Comparison of ENCODE assay signal across 17 mouse cellular contexts in the genomic region with DNA sequence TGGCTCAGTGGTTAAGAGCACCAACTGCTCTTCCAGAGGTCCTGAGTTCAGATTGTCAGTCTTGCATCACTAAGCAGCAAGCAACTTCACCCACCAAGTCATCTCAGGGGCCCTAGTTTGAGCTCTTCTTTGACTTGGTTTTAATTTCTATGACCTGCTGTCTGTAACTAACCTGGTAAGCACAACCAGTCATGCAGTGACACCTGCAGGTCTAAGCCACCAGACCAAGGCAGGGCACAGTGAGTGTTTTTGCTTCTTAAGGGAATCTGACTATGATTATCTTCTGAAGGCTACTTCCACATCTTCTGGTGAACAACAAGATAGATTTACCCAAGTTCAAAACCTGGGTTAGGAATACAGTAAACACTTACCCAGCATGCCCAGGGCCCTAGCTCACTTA. TPM values are rescaled to one million over a fixed set of nuclear protein-coding genes. Genes with fewer than 3 reads are reported as not detected.
A peak's percentile ranks its signal among the peaks of the same experiment; 100 is the strongest.
DNase-seq lines count a peak whose midpoint lies in the region; ATAC-seq and TF ChIP-seq lines count a peak whose summit lies in the region.
"Had no signal": no experiment of that assay in that cellular context is flagged by ENCODE, and none has a peak within 500 bp of the region (broad histone marks: within the 10 kb centered on the region; RNA-seq: fewer than 3 reads in every experiment).

No protein-coding gene starts in this region.

- TF ChIP-seq CTCF in liver, embryonic 14.5 days (IDR thresholded peaks at IDR 0.05; ENCODE audit: low read depth), result peak; percentile 26; the same call in 1 of the 2 replicates
- TF ChIP-seq CTCF in ES-Bruce4 (IDR thresholded peaks at IDR 0.05; ENCODE audit: low read depth, low read length), result peak; percentile 13

- H3K4me2 ChIP-seq in liver, embryonic 14.5 days (ENCODE audit: low read depth), result no peak overlapping the region
- no peak overlapping the region for H3K4me2 ChIP-seq in liver, embryonic 16.5 days (ENCODE audit: low read depth, low read length)
- H3K4me2 ChIP-seq in heart, embryonic 11.5 days, result no peak overlapping the region
- H3K4me2 ChIP-seq: lung, embryonic 14.5 days; midbrain, embryonic 11.5 days; neural tube, embryonic 12.5 days had no signal

- H3K4me3 ChIP-seq in liver, embryonic 14.5 days (ENCODE audit: insufficient read depth in 1 of 2, low read depth in 2 of 2, low read length in 2 of 2), result no peak overlapping the region
- no peak overlapping the region for H3K4me3 ChIP-seq in ES-Bruce4 (ENCODE audit: low read depth, low read length)
- H3K4me3 ChIP-seq in liver, embryonic 16.5 days (ENCODE audit: low read depth, low read length), result no peak overlapping the region
- H3K4me3 ChIP-seq in heart, embryonic 11.5 days (ENCODE audit: low read depth, low read length), result no peak overlapping the region
- H3K4me3 ChIP-seq: neural tube, embryonic 12.5 days had no signal

- peak; percentile 31 for DNase-seq in kidney, adult 11 months
- no peak for DNase-seq in kidney, adult 18-20 months
- no peak for DNase-seq in liver, embryonic 14.5 days (ENCODE audit: low read depth in 3 of 3, low spot score in 3 of 3)
- no peak for DNase-seq in liver
- DNase-seq: adrenal gland, postnatal 14 days; cerebellum, adult 11 months; cerebellum, postnatal 14 days; embryo, embryonic 11 days; heart, postnatal 36 days; lung, embryonic 14.5 days; thymus, postnatal 14 days had no signal

- H3K36me3 ChIP-seq in liver, embryonic 14.5 days (replicated peaks; ENCODE audit: control insufficient read depth, insufficient read depth, low read depth), result no peaks in the 10 kb centered on the region
- no peaks in the 10 kb centered on the region for H3K36me3 ChIP-seq in ES-Bruce4 (ENCODE audit: control insufficient read depth, insufficient read depth, low read length, poor library complexity, severe bottlenecking)
- H3K36me3 ChIP-seq in liver, embryonic 16.5 days (ENCODE audit: control insufficient read depth, insufficient read depth), result no peaks in the 10 kb centered on the region
- H3K36me3 ChIP-seq in heart, embryonic 11.5 days (ENCODE audit: control insufficient read depth, insufficient read depth, low read length), result no peaks in the 10 kb centered on the region
- H3K36me3 ChIP-seq: neural tube, embryonic 12.5 days had no signal

- no peak for ATAC-seq in liver, embryonic 14.5 days (ENCODE audit: insufficient read depth)
- no peak for ATAC-seq in liver, embryonic 16.5 days (ENCODE audit: low read depth)
- no peak for ATAC-seq in heart, embryonic 11.5 days (replicated peaks; ENCODE audit: insufficient number of reproducible peaks, low FRiP score, low TSS enrichment)
- ATAC-seq: hindbrain, embryonic 16.5 days had no signal

- H3K27ac ChIP-seq in liver, embryonic 14.5 days, result no peak overlapping the region
- no peak overlapping the region for H3K27ac ChIP-seq in ES-Bruce4 (ENCODE audit: insufficient read depth, low read length)
- 0 out of 2 replicates have a peak overlapping the region, but pooled peaks have one; percentile 53 for H3K27ac ChIP-seq in liver, embryonic 16.5 days (ENCODE audit: low read length)
- no peak overlapping the region for H3K27ac ChIP-seq in heart, embryonic 11.5 days (ENCODE audit: low read depth, low read length)
- H3K27ac ChIP-seq: neural tube, embryonic 12.5 days had no signal

- TF ChIP-seq EP300 in liver, embryonic 14.5 days (IDR thresholded peaks at IDR 0.05; ENCODE audit: low read depth), result no peak
- no peak for TF ChIP-seq EP300 in ES-Bruce4 (IDR thresholded peaks at IDR 0.05; ENCODE audit: insufficient read depth, low read depth, low read length)

- no peak overlapping the region for H3K9ac ChIP-seq in liver, embryonic 14.5 days (replicated peaks)
- H3K9ac ChIP-seq in ES-Bruce4 (ENCODE audit: low read depth, poor library complexity, severe bottlenecking), result no peak overlapping the region
- no peak overlapping the region for H3K9ac ChIP-seq in liver, embryonic 16.5 days (ENCODE audit: low read depth, low read length)
- H3K9ac ChIP-seq in heart, embryonic 11.5 days (ENCODE audit: low read depth, low read length), result no peak overlapping the region
- H3K9ac ChIP-seq: lung, embryonic 14.5 days; neural tube, embryonic 12.5 days had no signal

- TF ChIP-seq POLR2A in ES-Bruce4 (IDR thresholded peaks at IDR 0.05; ENCODE audit: insufficient read depth, low read length), result no peak

- no peaks in the 10 kb centered on the region for H3K27me3 ChIP-seq in liver, embryonic 14.5 days (ENCODE audit: control insufficient read depth, insufficient read depth, low read length)
- no peaks in the 10 kb centered on the region for H3K27me3 ChIP-seq in ES-Bruce4 (ENCODE audit: control insufficient read depth, insufficient read depth, low read length, poor library complexity, severe bottlenecking)
- no peaks in the 10 kb centered on the region for H3K27me3 ChIP-seq in liver, embryonic 16.5 days (ENCODE audit: control insufficient read depth, insufficient read depth, low read depth, low read length)
- H3K27me3 ChIP-seq in heart, embryonic 11.5 days (ENCODE audit: control insufficient read depth, insufficient read depth, low read length), result no peaks in the 10 kb centered on the region
- H3K27me3 ChIP-seq: neural tube, embryonic 12.5 days had no signal

- peaks cover 0 to 2% of the 10 kb centered on the region in 2 experiments; a peak in 1 of 4 replicates for H3K4me1 ChIP-seq in liver, embryonic 14.5 days (replicated peaks; ENCODE audit: control insufficient read depth in 2 of 2, insufficient read depth in 2 of 2, low read length in 1 of 2)
- no peaks in the 10 kb centered on the region for H3K4me1 ChIP-seq in ES-Bruce4 (ENCODE audit: control insufficient read depth, insufficient read depth, low read length)
- no peaks in the 10 kb centered on the region; the same call in 1 of the 2 replicates for H3K4me1 ChIP-seq in liver, embryonic 16.5 days (ENCODE audit: control insufficient read depth, low read depth, low read length)
- 0 out of 2 replicates have a peak, but pooled peaks cover 4% of the 10 kb centered on the region for H3K4me1 ChIP-seq in heart, embryonic 11.5 days (ENCODE audit: control insufficient read depth, insufficient read depth, low read length)

- H3K9me3 ChIP-seq in liver, embryonic 14.5 days (ENCODE audit: control insufficient read depth, low read length), result no peaks in the 10 kb centered on the region
- H3K9me3 ChIP-seq in ES-Bruce4 (replicated peaks; ENCODE audit: control insufficient read depth, insufficient read depth, low read length, poor library complexity, severe bottlenecking), result no peaks in the 10 kb centered on the region
- no peaks in the 10 kb centered on the region for H3K9me3 ChIP-seq in liver, embryonic 16.5 days (replicated peaks; ENCODE audit: control insufficient read depth, low read length)
- H3K9me3 ChIP-seq in heart, embryonic 11.5 days (replicated peaks; ENCODE audit: control insufficient read depth, low read length), result no peaks in the 10 kb centered on the region
- H3K9me3 ChIP-seq: neural tube, embryonic 12.5 days had no signal

RNA-seq across cellular contexts. Expression of gene Ocln, which starts 27.4 kb away (rescaled TPM):
- polyA plus RNA-seq in liver, embryonic 14.5 days (2012; rRNA removed), result 2.1 and 2.4 TPM in 2 replicates
- polyA plus RNA-seq in liver, embryonic 14.5 days (2014; fragmentation: Nextera tagmentation; extraction: Ambion mirVana), result 4.8 and 5.9 TPM in 2 replicates
- 14.6 and 15.8 TPM in 2 replicates for polyA plus RNA-seq in ES-Bruce4 (2011; ENCODE audit: insufficient read depth, insufficient read length, low read depth, missing spikeins)
- 12.9 and 15.1 TPM in 2 replicates for polyA plus RNA-seq in liver, embryonic 16.5 days (2015; fragmentation: Nextera tagmentation; extraction: Ambion mirVana)
- 1.5 and 1.7 TPM in 2 replicates for polyA plus RNA-seq in heart, embryonic 11.5 days (2014; fragmentation: Nextera tagmentation; extraction: Ambion mirVana)

RNA-seq across cellular contexts. Expression of gene Marveld2, which starts 36.8 kb away (rescaled TPM):
- 3.0 and 4.0 TPM in 2 replicates for polyA plus RNA-seq in liver, embryonic 14.5 days (2012; rRNA removed)
- 5.9 and 6.5 TPM in 2 replicates for polyA plus RNA-seq in liver, embryonic 14.5 days (2014; fragmentation: Nextera tagmentation; extraction: Ambion mirVana)
- 14.2 and 17.2 TPM in 2 replicates for polyA plus RNA-seq in ES-Bruce4 (2011; ENCODE audit: insufficient read depth, insufficient read length, low read depth, missing spikeins)
- polyA plus RNA-seq in liver, embryonic 16.5 days (2015; fragmentation: Nextera tagmentation; extraction: Ambion mirVana), result 9.6 and 10.5 TPM in 2 replicates
- 2.8 and 3.6 TPM in 2 replicates for polyA plus RNA-seq in heart, embryonic 11.5 days (2014; fragmentation: Nextera tagmentation; extraction: Ambion mirVana)
